Mouse (Mus musculus) lung, embryonic 16.5 days (tissue): ENCODE results near the gene Plxna3. TPM values are rescaled to one million over a fixed set of nuclear protein-coding genes. Genes with fewer than 3 reads are reported as not detected.

ENCODE experiments used
- microRNA-seq: library from miRNA; unstranded; fragments of <30 nt; microRNA quantifications from one replicate; pipeline ENCODE4, GENCODE M21; 2016
- polyA plus RNA-seq: library from polyadenylated mRNA; unstranded; fragments of >200 nt; fragmentation: Nextera tagmentation; extraction: Ambion mirVana; gene quantifications from 2 replicates; pipeline ENCODE4 v1.2.1, GENCODE M21; 2015

The Plxna3 gene
- polyA plus RNA-seq, 1 experiment from 2014 or later: 7.5 TPM

Small RNA genes within 50 kb of the gene (microRNA-seq; reads per million reads assigned to microRNA genes)
- not detected for gene Mir7092

Other genes starting within 250 kb of the Plxna3 start
- gene Opn1mw, start 201.6 kb upstream of the Plxna3 start, polyA plus RNA-seq: not detected in 2 replicates
- 11.5 and 11.6 TPM in 2 replicates for gene Mecp2, start 193.7 kb upstream of the Plxna3 start, polyA plus RNA-seq
- not detected in 2 replicates for gene Tex28, start 161.2 kb upstream of the Plxna3 start, polyA plus RNA-seq
- not detected in 2 replicates for gene Tktl1, start 151.8 kb upstream of the Plxna3 start, polyA plus RNA-seq
- gene Flna, start 79.2 kb upstream of the Plxna3 start, polyA plus RNA-seq: 372 and 374 TPM in 2 replicates
- gene Emd, start 74.4 kb upstream of the Plxna3 start, polyA plus RNA-seq: 24.9 and 25.4 TPM in 2 replicates
- 826 and 850 TPM in 2 replicates for gene Rpl10, start 58.3 kb upstream of the Plxna3 start, polyA plus RNA-seq
- 81.9 and 91.7 TPM in 2 replicates for gene Taz, start 47.2 kb upstream of the Plxna3 start, polyA plus RNA-seq
- gene Dnase1l1, start 46.7 kb upstream of the Plxna3 start, polyA plus RNA-seq: 17.4 and 18.6 TPM in 2 replicates
- gene Atp6ap1, start 32.0 kb upstream of the Plxna3 start, polyA plus RNA-seq: 141 and 153 TPM in 2 replicates
- 204 and 211 TPM in 2 replicates for gene Gdi1, start 24.1 kb upstream of the Plxna3 start, polyA plus RNA-seq
- gene Fam50a, start 16.0 kb upstream of the Plxna3 start, polyA plus RNA-seq: 64.9 and 65.6 TPM in 2 replicates
- gene Lage3, start 24.6 kb downstream of the Plxna3 start, polyA plus RNA-seq: 109 and 117 TPM in 2 replicates
- gene Ubl4a, start 44.2 kb downstream of the Plxna3 start, polyA plus RNA-seq: 85.5 and 86.2 TPM in 2 replicates
- 19.1 and 21.8 TPM in 2 replicates for gene Slc10a3, start 44.3 kb downstream of the Plxna3 start, polyA plus RNA-seq
- gene Fam3a, start 64.2 kb downstream of the Plxna3 start, polyA plus RNA-seq: 42.5 and 45.8 TPM in 2 replicates
- 21.0 and 21.1 TPM in 2 replicates for gene Ikbkg, start 64.2 kb downstream of the Plxna3 start, polyA plus RNA-seq
- gene G6pdx, start 100.1 kb downstream of the Plxna3 start, polyA plus RNA-seq: 44.1 and 51.2 TPM in 2 replicates
- gene Gm6880, start 152.3 kb downstream of the Plxna3 start, polyA plus RNA-seq: not detected in 2 replicates
- gene Olfr1326-ps1, start 245.8 kb downstream of the Plxna3 start, polyA plus RNA-seq: not detected in 2 replicates